Mouse (Mus musculus) cerebellum, adult 2 months (tissue): ENCODE measurements around the gene Cbx6.

ENCODE experiments used
- CTCF ChIP-seq: fragments of 200-500 bp; IDR thresholded peaks from 2 replicates; pipeline ENCODE4 v1.5.1; 2011; ENCODE audit warnings: low read depth, mild to moderate bottlenecking, control low read depth, low read length, moderate library complexity, borderline replicate concordance; ENCODE audit not compliant: insufficient read depth
- POLR2A ChIP-seq: fragments of 200-500 bp; IDR thresholded peaks from 2 replicates; pipeline ENCODE4 v1.6.1; 2011; ENCODE audit warnings: low read length, control low read depth, borderline replicate concordance; ENCODE audit not compliant: insufficient read depth

- no peak for TF ChIP-seq CTCF
- no peak for TF ChIP-seq POLR2A
Measured at GRCm38 (mm10) chr15:79873995-79874394, 39.5 kb upstream of the Cbx6 start.
